Mouse (Mus musculus) limb, embryonic 12.5 days (tissue): Measurements from ENCODE around the gene Prdx2. TPM values are rescaled to one million over a fixed set of nuclear protein-coding genes. Genes with fewer than 3 reads are reported as not detected.
A peak's percentile ranks its signal among the peaks of the same experiment; 100 is the strongest.

ENCODE experiments used
- ATAC-seq: fragments of 200-750 bp; cut with Nextera tagmentation; 2 replicates; pipeline ENCODE4 v1.8.0; 2017; ENCODE audit warnings: low read depth, moderate TSS enrichment; ENCODE audit not compliant: insufficient number of reproducible peaks, insufficient read depth, low FRiP score, low TSS enrichment
- H3K27ac ChIP-seq: fragments of 300-500 bp; sonication (generic); 2 replicates; pipeline ENCODE4 v1.5.1; 2016; ENCODE audit warnings: mild to moderate bottlenecking, moderate library complexity
- H3K27me3 ChIP-seq: fragments of 300-500 bp; sonication (generic); 2 replicates; pipeline ENCODE4 v1.6.1; 2016; ENCODE audit warnings: mild to moderate bottlenecking, moderate library complexity
- H3K36me3 ChIP-seq: fragments of 300-500 bp; sonication (generic); 2 replicates; pipeline ENCODE4 v1.6.1; 2016; ENCODE audit warnings: mild to moderate bottlenecking, moderate library complexity
- H3K4me1 ChIP-seq: fragments of 300-500 bp; sonication (generic); replicated peaks from 2 replicates; pipeline ENCODE4 v1.6.1; 2016
- H3K4me2 ChIP-seq: fragments of 300-500 bp; sonication (generic); 2 replicates; pipeline ENCODE4 v1.6.1; 2016; ENCODE audit warnings: mild to moderate bottlenecking, moderate library complexity
- H3K4me3 ChIP-seq: fragments of 300-500 bp; sonication (generic); replicated peaks from 2 replicates; pipeline ENCODE4 v1.5.1; 2016; ENCODE audit warnings: mild to moderate bottlenecking
- H3K9ac ChIP-seq: fragments of 300-500 bp; sonication (generic); replicated peaks from 2 replicates; pipeline ENCODE4 v1.6.1; 2016; ENCODE audit warnings: mild to moderate bottlenecking, moderate library complexity
- H3K9me3 ChIP-seq: fragments of 300-500 bp; sonication (generic); 2 replicates; pipeline ENCODE4 v1.6.1; 2016; ENCODE audit warnings: mild to moderate bottlenecking, moderate library complexity
- WGBS: fragments of 180-500 bp; shearing (Covaris S2); methylation state at CpG from one replicate; pipeline ENCODE4 v1.1.7; 2016; 5-methylcytosine and 5-hydroxymethylcytosine counted together
- polyA plus RNA-seq: library from polyadenylated mRNA; unstranded; fragments of >200 nt; fragmentation: Nextera tagmentation; extraction: Ambion mirVana; gene quantifications from 2 replicates; pipeline ENCODE4 v1.2.1, GENCODE M21; 2016

Prdx2 gene
- polyA plus RNA-seq, 1 experiment from 2014 or later, result 1,120 TPM

DNA sequence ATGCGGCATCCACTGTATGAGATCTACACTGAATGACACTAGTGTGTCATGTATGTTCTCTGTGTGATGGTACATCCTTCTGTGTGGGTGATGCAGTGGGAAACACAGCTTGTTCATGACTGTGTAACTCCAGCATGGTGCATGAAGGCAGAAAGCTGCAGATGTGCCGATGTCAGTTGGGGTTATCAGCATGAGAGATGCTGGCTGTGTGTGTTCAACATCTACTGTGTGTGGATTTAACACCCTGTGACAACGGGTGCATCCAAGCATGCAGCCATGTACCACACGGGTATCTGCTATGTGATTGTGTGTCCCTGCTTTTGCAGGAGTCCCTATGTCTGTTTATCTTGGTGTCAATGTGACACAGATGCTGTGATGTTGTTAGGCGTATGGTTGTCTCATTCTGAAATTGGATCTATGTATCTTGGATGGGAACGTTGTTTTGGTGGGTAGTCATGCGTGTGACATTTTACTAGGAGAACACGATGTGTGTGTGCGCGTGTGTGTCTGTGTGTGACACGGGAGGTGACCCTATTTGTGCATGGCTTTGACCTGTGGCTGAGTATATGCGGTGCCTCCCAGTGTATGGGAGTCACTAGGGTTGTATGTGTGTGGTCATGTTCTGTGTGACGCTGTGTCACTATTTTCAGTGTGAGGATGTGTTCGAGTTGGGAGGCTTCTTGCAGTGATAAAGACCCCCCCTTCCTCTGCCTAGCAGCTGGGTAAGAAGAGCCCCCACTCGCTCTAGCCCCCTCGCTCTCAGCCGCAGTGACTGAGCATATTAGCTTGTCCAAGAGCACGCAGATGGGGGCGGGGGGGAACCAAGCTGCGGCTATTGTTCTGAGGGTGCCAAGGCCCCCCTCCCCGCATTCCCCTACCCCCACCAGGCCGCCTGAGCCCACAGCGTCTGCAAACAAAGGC lies 33.1 kb upstream of the Prdx2 start:
- 0 out of 2 replicates have a peak, but pooled peaks have one; percentile 37 for ATAC-seq
- no peaks in the 10 kb centered on the region for H3K36me3 ChIP-seq
- H3K9me3 ChIP-seq, result no peaks in the 10 kb centered on the region
- peak overlapping the region; percentile 52; the same call in 1 of the 2 replicates for H3K9ac ChIP-seq
- H3K27ac ChIP-seq, result no peak overlapping the region
- peak overlapping the region; percentile 46 for H3K4me3 ChIP-seq
- peaks cover 90% of the 10 kb centered on the region for H3K27me3 ChIP-seq
- 26% methylated on average over 23 of the region's 23 CpGs for WGBS
- peaks cover 24% of the 10 kb centered on the region for H3K4me1 ChIP-seq
- H3K4me2 ChIP-seq, result peak overlapping the region; percentile 80

DNA sequence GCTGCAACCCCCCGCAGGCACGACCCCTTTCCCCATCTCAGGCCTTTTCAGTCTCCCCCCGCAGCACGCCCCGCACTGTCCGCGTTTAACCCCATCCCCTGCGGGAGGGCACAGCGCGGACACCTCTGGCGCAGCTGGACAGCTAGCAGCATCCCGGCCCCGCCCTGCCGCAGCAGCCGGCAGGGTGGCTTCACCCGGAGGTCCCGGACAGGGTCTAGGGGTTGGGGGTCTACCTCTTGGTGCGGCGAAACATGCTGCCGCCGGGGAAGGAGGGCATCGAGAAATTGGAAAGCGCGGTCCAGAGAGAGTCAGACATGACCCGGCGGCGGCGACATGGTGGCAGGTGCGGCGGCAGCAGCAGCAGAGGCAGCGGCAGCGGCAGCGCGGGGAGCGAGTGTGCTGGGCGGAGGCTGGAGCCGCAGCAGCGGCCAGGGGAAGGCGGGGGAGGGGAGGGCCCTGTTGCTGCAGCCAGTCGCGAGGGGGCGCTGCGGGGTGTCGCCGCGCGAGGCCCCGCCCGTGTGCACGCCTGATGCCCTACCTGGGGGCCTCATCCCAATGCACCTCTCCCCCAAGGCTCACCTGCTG lies 32.3 kb upstream of the Prdx2 start, which contains the start of gene Mast1:
Mast1 (minus strand) TSS at position 398 of the 585 bp plus-strand sequence.
- under 1% methylated on average over 48 of the region's 50 CpGs for WGBS
- Histone ChIP-seq H3K9ac (peak within 1 kb of the TSS; percentile 52), H3K27ac (no peak within 1 kb of the TSS), H3K4me1 (peaks cover 24% of the 10 kb centered on the region), H3K4me3 (peak within 1 kb of the TSS; percentile 46), H3K4me2 (peak within 1 kb of the TSS; percentile 80), H3K27me3 (peaks cover 89% of the 10 kb centered on the region), H3K9me3 (no peaks in the 10 kb centered on the region), H3K36me3 (no peaks in the 10 kb centered on the region)
- ATAC-seq, result peak; percentile 34

DNA sequence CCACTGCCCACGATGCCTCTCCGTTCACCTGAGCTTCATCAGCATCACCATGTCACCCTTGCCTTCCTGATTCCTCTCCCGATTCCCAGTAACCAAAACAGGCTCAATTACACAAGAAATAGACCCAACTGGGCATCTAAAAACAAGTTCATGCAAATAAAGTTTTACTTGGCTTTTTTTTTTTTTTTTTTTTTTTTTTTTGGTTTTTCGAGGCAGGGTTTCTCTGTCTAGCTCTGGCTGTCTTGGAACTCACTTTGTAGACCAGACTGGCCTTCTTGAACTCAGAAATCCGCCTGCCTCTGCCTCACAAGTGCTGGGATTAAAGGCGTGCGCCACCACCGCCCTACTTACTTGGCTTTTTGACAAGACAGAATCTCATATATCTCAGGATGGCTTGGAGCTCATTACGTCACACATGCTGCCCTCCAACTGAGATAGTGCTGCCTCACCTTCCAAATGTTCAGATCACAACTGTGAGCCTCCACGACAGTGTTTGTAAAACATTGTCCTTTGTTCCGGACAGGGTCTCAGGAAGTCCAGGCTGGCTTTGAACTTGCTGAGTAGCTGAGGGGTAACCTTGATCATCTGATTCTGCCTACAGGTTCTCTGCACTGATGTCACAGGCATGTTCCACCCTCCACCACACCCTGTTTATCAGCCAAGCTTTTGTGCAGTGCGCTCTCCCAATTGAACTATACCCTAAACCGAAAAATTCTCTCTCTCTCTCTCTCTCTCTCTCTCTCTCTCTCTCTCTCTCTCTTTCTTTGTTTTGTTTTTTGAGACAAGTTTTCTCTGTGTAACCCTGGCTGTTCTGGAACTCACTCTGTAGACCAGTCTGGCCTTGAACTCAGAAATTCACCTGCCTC lies 31.5 kb upstream of the Prdx2 start:
- Histone ChIP-seq H3K4me3 (peak overlapping the region; percentile 46), H3K27ac (no peak overlapping the region), H3K27me3 (peaks cover 88% of the 10 kb centered on the region), H3K9me3 (no peaks in the 10 kb centered on the region), H3K9ac (no peak overlapping the region), H3K36me3 (no peaks in the 10 kb centered on the region), H3K4me2 (peak overlapping the region; percentile 80), H3K4me1 (peaks cover 24% of the 10 kb centered on the region)
- no peak for ATAC-seq
- WGBS, result 68% methylated on average over 13 of the region's 13 CpGs

DNA sequence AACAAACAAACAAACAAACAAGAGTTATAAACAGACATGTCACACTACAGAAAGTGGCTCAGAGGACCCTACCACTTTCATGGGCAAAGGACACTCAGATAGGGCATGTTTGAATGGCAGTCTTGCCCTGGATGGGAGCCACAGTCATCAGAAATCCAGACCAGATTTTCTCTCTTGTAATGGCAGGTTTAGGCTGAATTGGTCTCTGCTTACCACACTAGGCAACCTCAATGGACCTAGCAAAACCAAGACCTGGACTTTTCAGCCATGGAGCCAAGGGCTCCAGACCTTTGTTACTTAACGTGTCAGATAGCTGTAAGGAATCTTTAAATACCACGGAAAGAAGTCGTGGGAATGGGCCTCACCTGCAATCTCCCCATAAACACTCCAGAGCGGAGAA lies 25.7 kb upstream of the Prdx2 start:
- no peak overlapping the region for H3K27ac ChIP-seq
- no peaks in the 10 kb centered on the region for H3K36me3 ChIP-seq
- no peak for ATAC-seq
- no peak overlapping the region for H3K9ac ChIP-seq
- WGBS, result 18% methylated on average over 4 of the region's 4 CpGs
- no peak overlapping the region for H3K4me2 ChIP-seq
- peaks cover 11% of the 10 kb centered on the region for H3K4me1 ChIP-seq
- peaks cover 91% of the 10 kb centered on the region for H3K27me3 ChIP-seq
- no peaks in the 10 kb centered on the region for H3K9me3 ChIP-seq
- H3K4me3 ChIP-seq, result no peak overlapping the region

DNA sequence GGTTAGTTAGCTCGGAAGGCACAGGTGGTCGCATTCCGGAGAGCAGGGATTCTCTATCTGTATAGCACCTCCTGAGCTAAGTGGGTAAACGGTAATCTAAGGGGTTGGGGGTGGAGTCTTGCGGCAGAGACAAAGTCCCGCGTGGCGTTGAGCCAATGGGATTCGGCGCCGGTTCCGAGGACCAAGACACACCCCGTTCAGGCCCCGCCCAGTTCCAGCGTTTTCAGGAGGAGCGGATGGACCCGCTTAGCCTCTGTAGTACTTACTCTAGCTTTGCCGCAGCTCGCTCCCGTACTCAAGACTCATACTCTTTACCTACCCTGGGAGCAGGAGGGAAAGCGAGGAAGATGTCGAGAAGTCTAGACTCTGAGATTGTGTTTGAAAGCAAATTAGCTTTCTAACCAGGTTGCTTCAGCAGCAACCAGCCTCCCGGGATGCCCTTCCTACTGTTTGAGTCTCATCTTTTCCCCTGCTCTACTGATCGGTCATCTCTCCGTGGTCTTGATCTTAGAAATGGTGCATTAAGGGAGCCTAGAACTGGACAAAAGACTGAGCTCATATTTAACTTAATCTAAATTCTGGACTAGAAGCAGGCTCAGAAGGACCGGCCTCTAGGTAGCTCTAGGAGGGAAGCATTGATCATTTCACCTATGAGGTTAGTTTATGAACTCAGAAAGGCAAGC lies 24.8 kb upstream of the Prdx2 start:
- no peak for ATAC-seq
- Histone ChIP-seq H3K4me1 (peaks cover 11% of the 10 kb centered on the region), H3K36me3 (no peaks in the 10 kb centered on the region), H3K9ac (no peak overlapping the region), H3K9me3 (no peaks in the 10 kb centered on the region), H3K27ac (no peak overlapping the region), H3K27me3 (peaks cover 89% of the 10 kb centered on the region), H3K4me3 (peak overlapping the region; percentile 47; the same call in 1 of the 2 replicates), H3K4me2 (peak overlapping the region; percentile 30)
- 3% methylated on average over 26 of the region's 26 CpGs for WGBS

- Histone ChIP-seq H3K4me1 (peaks cover 11% of the 10 kb centered on the region), H3K27me3 (peaks cover 91% of the 10 kb centered on the region), H3K36me3 (no peaks in the 10 kb centered on the region), H3K4me3 (peak overlapping the region; percentile 47), H3K9me3 (no peaks in the 10 kb centered on the region), H3K4me2 (peak overlapping the region; percentile 86), H3K9ac (no peak overlapping the region), H3K27ac (no peak overlapping the region)
- peak; percentile 24; the same call in 1 of the 2 replicates for ATAC-seq
- WGBS, result 6% methylated on average over 11 of the region's 11 CpGs
Measured at GRCm38 (mm10) chr8:84945235-84945632, 24.2 kb upstream of the Prdx2 start.

GRCm38 (mm10) chr8:84945633-84946527 lies 23.5 kb upstream of the Prdx2 start:
- Histone ChIP-seq H3K4me3 (peak overlapping the region; percentile 47), H3K9me3 (no peaks in the 10 kb centered on the region), H3K4me1 (peaks cover 11% of the 10 kb centered on the region), H3K27ac (no peak overlapping the region), H3K4me2 (peak overlapping the region; percentile 86), H3K36me3 (no peaks in the 10 kb centered on the region), H3K27me3 (peaks cover 91% of the 10 kb centered on the region), H3K9ac (peak overlapping the region; percentile 34; the same call in 1 of the 2 replicates)
- ATAC-seq, result no peak; the same call in 1 of the 2 replicates
- 1% methylated on average over 50 of the region's 67 CpGs for WGBS

GRCm38 (mm10) chr8:84946528-84947240 lies 22.7 kb upstream of the Prdx2 start, which contains the start of gene Rtbdn:
Rtbdn (plus strand) TSS chr8:84946991.
- Histone ChIP-seq H3K9me3 (no peaks in the 10 kb centered on the region), H3K4me1 (peaks cover 11% of the 10 kb centered on the region), H3K27me3 (peaks cover 89% of the 10 kb centered on the region), H3K4me2 (peak within 1 kb of the TSS; percentile 86), H3K9ac (peak within 1 kb of the TSS; percentile 34; the same call in 1 of the 2 replicates), H3K4me3 (peak within 1 kb of the TSS; percentile 47), H3K27ac (no peak within 1 kb of the TSS), H3K36me3 (no peaks in the 10 kb centered on the region)
- WGBS, result 10% methylated on average over 17 of the region's 17 CpGs
- ATAC-seq, result no peak

GRCm38 (mm10) chr8:84947241-84947545 lies 22.2 kb upstream of the Prdx2 start:
- no peak overlapping the region for H3K27ac ChIP-seq
- no peaks in the 10 kb centered on the region for H3K36me3 ChIP-seq
- H3K4me3 ChIP-seq, result no peak overlapping the region
- WGBS, result 13% methylated on average over 9 of the region's 9 CpGs
- peaks cover 90% of the 10 kb centered on the region for H3K27me3 ChIP-seq
- ATAC-seq, result no peak
- H3K4me2 ChIP-seq, result no peak overlapping the region
- peaks cover 11% of the 10 kb centered on the region for H3K4me1 ChIP-seq
- no peak overlapping the region for H3K9ac ChIP-seq
- no peaks in the 10 kb centered on the region for H3K9me3 ChIP-seq
